Mouse (Mus musculus): ENCODE data around the gene Gm2001. TPM values are rescaled to one million over a fixed set of nuclear protein-coding genes. Genes with fewer than 3 reads are reported as not detected.
"Not testable (repeated sequence)": the region's sequence is repeated elsewhere in the genome, so short reads cannot be mapped to it uniquely, and the experiment has no call there.

Gm2001 gene
- total RNA-seq (2021), result not detected

GRCm38 (mm10) chr12:87842239-87842638 lies at the start of gene Gm2001:
Gene Gm2001 (minus strand): TSS chr12:87842339.
- DNase-seq (ENCODE audit: extremely low spot score in 1 of 2, low spot score in 1 of 2), result not testable (repeated sequence)

- not testable (repeated sequence) for DNase-seq (ENCODE audit: extremely low spot score in 1 of 2, low spot score in 1 of 2)
Observed at GRCm38 (mm10) chr12:87873772-87874171, 31.6 kb upstream of the Gm2001 start, which contains the start of gene Gm2016. Gene Gm2016 (plus strand): TSS chr12:87874072.

GRCm38 (mm10) chr12:87864048-87864447 lies 21.9 kb upstream of the Gm2001 start:
- not testable (repeated sequence) for DNase-seq (ENCODE audit: extremely low spot score in 1 of 2, low spot score in 1 of 2)

GRCm38 (mm10) chr12:87863638-87864037 lies 21.5 kb upstream of the Gm2001 start:
- DNase-seq (ENCODE audit: extremely low spot score in 1 of 2, low spot score in 1 of 2), result not testable (repeated sequence)

GRCm38 (mm10) chr12:87861740-87862692 lies 19.9 kb upstream of the Gm2001 start:
- peak in 1 of 2 experiments; percentile 2 for DNase-seq (ENCODE audit: extremely low spot score in 1 of 2, low spot score in 1 of 2)

- DNase-seq (ENCODE audit: extremely low spot score in 1 of 2, low spot score in 1 of 2), result not testable (repeated sequence)
Observed at GRCm38 (mm10) chr12:87856067-87856466, 13.9 kb upstream of the Gm2001 start.

- DNase-seq (ENCODE audit: extremely low spot score in 1 of 2, low spot score in 1 of 2), result not testable (repeated sequence)
Observed at GRCm38 (mm10) chr12:87850657-87851056, 8.5 kb upstream of the Gm2001 start.

- DNase-seq (ENCODE audit: extremely low spot score in 1 of 2, low spot score in 1 of 2), result not testable (repeated sequence)
Observed at GRCm38 (mm10) chr12:87816277-87816676, 25.9 kb downstream of the Gm2001 start, which contains the start of gene BB287469. Gene BB287469 (plus strand): TSS chr12:87816577.

GRCm38 (mm10) chr12:87797971-87798370 lies 44.2 kb downstream of the Gm2001 start:
- DNase-seq (ENCODE audit: extremely low spot score in 1 of 2, low spot score in 1 of 2), result not testable (repeated sequence)

GRCm38 (mm10) chr12:87795212-87795611 lies 46.9 kb downstream of the Gm2001 start, which contains the start of gene Gm21936:
Gene Gm21936 (plus strand): TSS chr12:87795512.
- not testable (repeated sequence) for DNase-seq (ENCODE audit: extremely low spot score in 1 of 2, low spot score in 1 of 2)

Other genes with a start within 250 kb of the Gm2001 start
- gene Oog1, start 239.7 kb downstream of the Gm2001 start, total RNA-seq (2021), result not detected
- gene Gm4027, start 223.5 kb downstream of the Gm2001 start, total RNA-seq (2021), result not detected
- gene Gm16381, start 197.7 kb downstream of the Gm2001 start, total RNA-seq (2021), result not detected
- gene Gm21319, start 66.6 kb downstream of the Gm2001 start, total RNA-seq (2021), result not detected
- gene Gm21936, start 46.8 kb downstream of the Gm2001 start, total RNA-seq (2021), result not detected
- gene BB287469, start 25.8 kb downstream of the Gm2001 start, total RNA-seq (2021), result not detected
- gene Gm2016, start 31.7 kb upstream of the Gm2001 start, total RNA-seq (2021), result not detected
- not detected for gene Gm2022, start 53.0 kb upstream of the Gm2001 start, total RNA-seq (2021)
- not detected for gene Gm2035, start 77.5 kb upstream of the Gm2001 start, total RNA-seq (2021)
- not detected for gene Gm2042, start 111.7 kb upstream of the Gm2001 start, total RNA-seq (2021)
- gene Gm2075, start 169.5 kb upstream of the Gm2001 start, total RNA-seq (2021), result not detected
- gene Gm6803, start 176.4 kb upstream of the Gm2001 start, total RNA-seq (2021), result not detected
- not detected for gene Gm2056, start 184.7 kb upstream of the Gm2001 start, total RNA-seq (2021)
- not detected for gene Gm16368, start 241.4 kb upstream of the Gm2001 start, total RNA-seq (2021)